Mouse (Mus musculus) kidney, embryonic 16.5 days (tissue): ENCODE data around the gene Mrpl54. TPM values are rescaled to one million over a fixed set of nuclear protein-coding genes. Genes with fewer than 3 reads are reported as not detected.
A peak's percentile ranks its signal among the peaks of the same experiment; 100 is the strongest.

Experiments used
- ATAC-seq: fragments of 200-750 bp; cut with Nextera tagmentation; 2 replicates; pipeline ENCODE4 v1.8.0; 2017; ENCODE audit warnings: moderate TSS enrichment; ENCODE audit not compliant: low FRiP score, low TSS enrichment
- H3K27ac ChIP-seq: fragments of 300-500 bp; sonication (generic); 2 replicates; pipeline ENCODE4 v1.5.1; 2014; ENCODE audit warnings: low read length
- H3K27me3 ChIP-seq: fragments of 300-500 bp; sonication (generic); 2 replicates; pipeline ENCODE4 v1.6.1; 2014; ENCODE audit warnings: low read length, control low read depth, mixed read lengths; ENCODE audit not compliant: insufficient read depth
- H3K36me3 ChIP-seq: fragments of 300-500 bp; sonication (generic); 2 replicates; pipeline ENCODE4 v1.6.1; 2014; ENCODE audit warnings: low read length, control low read depth, mixed read lengths; ENCODE audit not compliant: insufficient read depth
- H3K4me1 ChIP-seq: fragments of 300-500 bp; sonication (generic); 2 replicates; pipeline ENCODE4 v1.6.1; 2014; ENCODE audit warnings: low read length, control low read depth, mixed read lengths; ENCODE audit not compliant: insufficient read depth
- H3K4me2 ChIP-seq: fragments of 300-500 bp; sonication (generic); replicated peaks from 2 replicates; pipeline ENCODE4 v1.6.1; 2014; ENCODE audit warnings: low read depth, low read length
- H3K4me3 ChIP-seq: fragments of 300-500 bp; sonication (generic); 2 replicates; pipeline ENCODE4 v1.5.1; 2014; ENCODE audit warnings: mild to moderate bottlenecking, low read length
- H3K9ac ChIP-seq: fragments of 300-500 bp; sonication (generic); replicated peaks from 2 replicates; pipeline ENCODE4 v1.6.1; 2014; ENCODE audit warnings: low read length
- H3K9me3 ChIP-seq: fragments of 300-500 bp; sonication (generic); 2 replicates; pipeline ENCODE4 v1.6.1; 2016; ENCODE audit warnings: low read length, control low read depth
- WGBS: fragments of 180-500 bp; shearing (Covaris S2); extraction: QIAGEN DNeasy Blood & Tissue Kit; methylation state at CpG from one replicate; pipeline ENCODE4 v1.1.7; 2014; 5-methylcytosine and 5-hydroxymethylcytosine counted together
- polyA plus RNA-seq: library from polyadenylated mRNA; unstranded; fragments of >200 nt; fragmentation: Nextera tagmentation; extraction: Ambion mirVana; gene quantifications from 2 replicates; pipeline ENCODE4 v1.2.1, GENCODE M21; 2015

Gene Mrpl54
- polyA plus RNA-seq, 1 experiment from 2014 or later: 238 TPM

DNA sequence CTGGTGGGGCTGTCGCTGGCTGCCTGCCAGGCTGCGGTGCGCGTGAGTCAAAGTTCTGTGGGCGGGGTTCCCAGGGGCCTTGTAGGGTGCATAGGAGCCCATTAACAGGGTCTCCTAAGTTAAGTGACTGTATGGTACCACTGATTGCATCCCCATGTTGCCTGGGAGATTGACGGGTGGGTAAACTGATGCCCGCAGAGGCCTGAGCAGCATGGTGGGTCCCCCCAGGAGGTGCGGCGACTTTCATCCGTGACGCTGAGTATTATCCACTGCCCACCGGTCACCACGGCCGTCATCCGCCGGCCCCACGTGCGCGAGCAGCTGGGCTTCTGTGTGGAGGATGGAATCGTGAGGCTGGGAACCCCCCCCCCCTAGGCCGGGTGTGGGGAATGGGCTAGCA is 5.6 kb upstream of the Mrpl54 start:
- ATAC-seq: no peak
- Histone ChIP-seq H3K9ac (no peak overlapping the region), H3K4me3 (no peak overlapping the region), H3K4me1 (peaks cover 9% of the 10 kb centered on the region), H3K4me2 (no peak overlapping the region), H3K27ac (no peak overlapping the region), H3K36me3 (peaks cover 41% of the 10 kb centered on the region), H3K27me3 (no peaks in the 10 kb centered on the region), H3K9me3 (no peaks in the 10 kb centered on the region)
- 94% methylated on average over 21 of the region's 21 CpGs for WGBS

- H3K36me3 ChIP-seq: peaks cover 42% of the 10 kb centered on the region
- 79% methylated on average over 16 of the region's 16 CpGs for WGBS
- H3K27ac ChIP-seq: 0 out of 2 replicates have a peak overlapping the region, but pooled peaks have one; percentile 60
Measured at GRCm38 (mm10) chr10:81268643-81269412, 2.1 kb upstream of the Mrpl54 start.

DNA sequence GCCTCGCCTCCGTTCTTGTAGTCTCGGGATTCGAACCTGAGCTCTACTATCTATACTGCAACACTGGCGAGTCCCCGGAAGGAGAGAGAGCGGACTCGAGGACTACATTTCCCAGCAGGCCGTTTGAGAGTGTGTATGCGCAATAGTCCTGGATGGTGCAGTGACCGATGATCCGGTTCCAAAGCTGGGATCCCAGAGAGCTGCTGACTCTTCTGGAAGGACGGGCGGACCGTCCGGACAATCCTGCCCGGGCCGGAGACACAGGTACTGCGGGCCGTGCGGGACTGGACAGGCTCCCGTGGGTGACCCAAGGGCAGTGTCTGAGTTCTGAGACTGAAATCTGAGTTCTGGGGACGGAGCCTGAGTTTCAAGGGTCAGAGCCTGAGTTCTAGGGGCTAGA is 1.3 kb upstream of the Mrpl54 start:
- Histone ChIP-seq H3K27ac (peak overlapping the region; percentile 60; the same call in 1 of the 2 replicates), H3K4me3 (peak overlapping the region; percentile 90), H3K9ac (peak overlapping the region; percentile 92), H3K27me3 (no peaks in the 10 kb centered on the region), H3K36me3 (peaks cover 42% of the 10 kb centered on the region), H3K4me1 (peaks cover 17% of the 10 kb centered on the region), H3K4me2 (peak overlapping the region; percentile 78), H3K9me3 (no peaks in the 10 kb centered on the region)
- ATAC-seq: peak; percentile 55
- WGBS: 3% methylated on average over 23 of the region's 23 CpGs

More at GRCm38 (mm10) chr10:81268643-81269412, 2.1 kb upstream of the Mrpl54 start:
- Histone ChIP-seq H3K4me2 (peak overlapping the region; percentile 78), H3K4me3 (peak overlapping the region; percentile 90), H3K4me1 (peaks cover 17% of the 10 kb centered on the region), H3K27me3 (no peaks in the 10 kb centered on the region), H3K9me3 (no peaks in the 10 kb centered on the region), H3K9ac (peak overlapping the region; percentile 92)
- no peak for ATAC-seq

GRCm38 (mm10) chr10:81265540-81265939 is 1.2 kb downstream of the Mrpl54 start:
- peaks cover under 1% of the 10 kb centered on the region; the same call in 1 of the 2 replicates for H3K27me3 ChIP-seq
- no peak overlapping the region for H3K27ac ChIP-seq
- ATAC-seq: no peak
- H3K4me2 ChIP-seq: peak overlapping the region; percentile 84
- peak overlapping the region; percentile 61; the same call in 1 of the 2 replicates for H3K4me3 ChIP-seq
- peak overlapping the region; percentile 75 for H3K9ac ChIP-seq
- H3K36me3 ChIP-seq: peaks cover 33% of the 10 kb centered on the region
- 95% methylated on average over 8 of the region's 8 CpGs for WGBS
- peaks cover 5% of the 10 kb centered on the region; the same call in 1 of the 2 replicates for H3K9me3 ChIP-seq
- peaks cover 17% of the 10 kb centered on the region for H3K4me1 ChIP-seq

- peaks cover 16% of the 10 kb centered on the region for H3K4me1 ChIP-seq
- H3K4me3 ChIP-seq: no peak overlapping the region
- 95% methylated on average over 4 of the region's 4 CpGs for WGBS
- ATAC-seq: no peak
- peaks cover 33% of the 10 kb centered on the region for H3K36me3 ChIP-seq
- peaks cover 40% of the 10 kb centered on the region for H3K27me3 ChIP-seq
- H3K4me2 ChIP-seq: no peak overlapping the region
- no peak overlapping the region for H3K9ac ChIP-seq
- H3K27ac ChIP-seq: no peak overlapping the region
- H3K9me3 ChIP-seq: peaks cover 7% of the 10 kb centered on the region; the same call in 1 of the 2 replicates
Measured at GRCm38 (mm10) chr10:81261025-81261424, 5.7 kb downstream of the Mrpl54 start.

DNA sequence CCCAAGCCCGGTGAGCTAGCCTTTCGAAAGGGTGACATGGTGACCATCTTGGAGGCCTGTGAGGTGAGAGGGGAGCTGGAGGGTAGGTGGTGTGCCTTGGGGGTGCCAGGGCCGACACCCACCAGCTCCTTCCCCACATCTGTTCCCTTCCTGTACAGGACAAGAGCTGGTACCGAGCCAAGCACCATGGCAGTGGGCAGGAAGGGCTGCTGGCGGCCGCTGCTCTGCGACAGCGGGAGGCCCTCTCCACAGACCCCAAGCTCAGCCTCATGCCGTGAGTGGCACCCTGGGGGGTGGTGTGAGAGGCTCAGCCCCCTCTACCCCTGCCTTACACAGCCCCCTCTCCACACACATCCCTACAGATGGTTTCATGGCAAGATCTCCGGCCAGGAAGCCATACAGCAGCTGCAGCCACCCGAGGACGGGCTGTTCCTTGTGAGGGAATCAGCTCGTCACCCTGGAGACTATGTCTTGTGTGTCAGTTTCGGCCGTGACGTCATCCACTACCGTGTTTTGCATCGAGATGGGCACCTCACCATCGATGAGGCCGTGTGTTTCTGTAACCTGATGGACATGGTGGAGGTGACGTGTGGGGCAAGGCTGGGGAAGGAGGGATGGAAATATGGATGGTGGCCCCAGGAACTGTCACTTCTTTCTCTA is 7.4 kb downstream of the Mrpl54 start:
- peaks cover 26% of the 10 kb centered on the region for H3K36me3 ChIP-seq
- H3K9ac ChIP-seq: 0 out of 2 replicates have a peak overlapping the region, but pooled peaks have one; percentile 13
- 36% methylated on average over 21 of the region's 21 CpGs for WGBS
- H3K4me2 ChIP-seq: no peak overlapping the region
- peaks cover 9% of the 10 kb centered on the region for H3K4me1 ChIP-seq
- H3K4me3 ChIP-seq: no peak overlapping the region
- peaks cover 7% of the 10 kb centered on the region; the same call in 1 of the 2 replicates for H3K9me3 ChIP-seq
- ATAC-seq: no peak
- H3K27ac ChIP-seq: no peak overlapping the region
- peaks cover 44% of the 10 kb centered on the region for H3K27me3 ChIP-seq

DNA sequence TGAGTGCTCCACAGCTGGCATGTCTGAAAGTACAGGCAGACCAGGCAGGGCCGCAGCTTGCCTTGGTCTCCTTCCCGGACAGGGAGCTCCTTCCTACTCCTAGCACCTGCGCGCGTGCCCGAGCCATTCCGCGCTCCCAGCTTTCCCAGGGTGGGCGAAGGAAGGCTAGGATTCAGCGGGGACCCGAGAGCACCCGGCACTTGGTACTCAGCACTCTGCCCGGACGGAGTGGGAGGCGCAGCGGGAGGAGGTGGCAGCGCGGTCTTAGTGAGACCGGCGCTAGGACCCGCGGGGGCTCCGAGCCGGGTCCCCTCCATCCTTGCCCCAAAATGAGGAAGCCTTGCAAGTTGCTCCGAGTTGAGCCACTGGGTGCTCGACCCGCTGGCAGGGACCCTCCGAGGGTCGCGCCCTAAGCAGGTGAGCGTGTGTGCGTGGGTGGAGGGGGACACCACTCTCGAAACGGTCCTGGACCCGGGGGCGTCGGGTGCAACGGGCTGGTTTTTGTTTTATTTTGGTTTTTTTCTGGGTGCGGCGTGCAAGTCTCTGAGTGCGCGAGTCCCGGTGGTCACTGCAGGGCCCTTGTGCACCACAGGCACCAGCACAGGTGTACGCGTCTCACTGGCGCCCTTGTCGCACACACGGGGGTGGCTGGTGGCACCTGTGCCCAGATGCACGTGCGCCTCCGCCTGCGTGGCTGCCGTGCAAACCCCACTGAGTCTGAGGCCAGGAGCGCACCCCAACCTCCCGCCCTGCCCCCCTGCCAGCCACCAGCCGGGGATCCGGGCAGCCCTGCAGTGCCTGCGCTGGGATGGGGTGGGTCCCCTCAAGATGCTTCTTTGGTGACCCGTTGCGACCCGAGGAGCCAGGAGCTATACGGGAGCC is 9.3 kb downstream of the Mrpl54 start:
- peaks cover 10% of the 10 kb centered on the region for H3K36me3 ChIP-seq
- WGBS: 2% methylated on average over 62 of the region's 62 CpGs
- no peak overlapping the region for H3K27ac ChIP-seq
- H3K4me2 ChIP-seq: peak overlapping the region; percentile 91
- peaks cover 13% of the 10 kb centered on the region for H3K4me1 ChIP-seq
- peaks cover 60% of the 10 kb centered on the region for H3K27me3 ChIP-seq
- H3K9me3 ChIP-seq: peaks cover 7% of the 10 kb centered on the region; the same call in 1 of the 2 replicates
- peak overlapping the region; percentile 70 for H3K9ac ChIP-seq
- 0 out of 2 replicates have a peak, but pooled peaks have one; percentile 24 for ATAC-seq
- H3K4me3 ChIP-seq: peak overlapping the region; percentile 57

DNA sequence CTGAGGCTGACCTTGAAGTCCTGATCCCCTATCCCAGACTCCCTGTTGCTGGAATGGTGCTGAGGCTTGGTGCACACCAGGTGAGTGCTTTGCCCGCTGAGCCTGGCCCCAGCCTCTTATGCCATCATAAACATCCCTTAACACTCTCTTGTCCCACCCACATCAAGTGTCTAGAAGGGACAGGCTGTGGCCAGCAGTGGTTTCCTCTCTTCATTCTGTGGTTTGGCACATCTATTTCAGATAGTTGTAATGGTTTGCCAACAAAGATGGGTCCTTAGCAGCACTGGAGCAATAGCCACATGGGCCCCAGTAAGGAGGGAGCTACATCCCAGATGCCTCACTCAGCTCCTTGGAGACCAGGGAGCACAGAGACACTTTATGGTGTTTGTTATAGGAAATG is 11.8 kb downstream of the Mrpl54 start:
- no peak for ATAC-seq
- Histone ChIP-seq H3K36me3 (no peaks in the 10 kb centered on the region), H3K9me3 (no peaks in the 10 kb centered on the region), H3K4me2 (no peak overlapping the region), H3K27ac (no peak overlapping the region), H3K4me1 (peaks cover 13% of the 10 kb centered on the region), H3K4me3 (no peak overlapping the region), H3K9ac (no peak overlapping the region), H3K27me3 (peaks cover 67% of the 10 kb centered on the region)
- 56% methylated on average over 1 of the region's 1 CpGs for WGBS
